8 mouse cellular contexts compared by ENCODE assay signal in genomic region chr2:167634338-167634770, GRCm38 (mm10). TPM values are rescaled to one million over a fixed set of nuclear protein-coding genes. Genes with fewer than 3 reads are reported as not detected.
DNase-seq lines count a peak whose midpoint lies in the region; ATAC-seq and TF ChIP-seq lines count a peak whose summit lies in the region.

No protein-coding gene starts in this region.

- peak overlapping the region; percentile 59 for H3K4me2 ChIP-seq in embryonic facial prominence, embryonic 13.5 days
- peak overlapping the region; percentile 56 for H3K4me2 ChIP-seq in limb, embryonic 12.5 days
- peak overlapping the region; percentile 58 for H3K4me2 ChIP-seq in midbrain, embryonic 15.5 days

- H3K27ac ChIP-seq in embryonic facial prominence, embryonic 13.5 days: peak overlapping the region; percentile 71
- peak overlapping the region; percentile 82 for H3K27ac ChIP-seq in kidney, adult 2 months (ENCODE audit: insufficient read depth, low read depth, low read length)
- H3K27ac ChIP-seq in limb, embryonic 12.5 days: peak overlapping the region; percentile 36
- H3K27ac ChIP-seq in midbrain, embryonic 15.5 days: peak overlapping the region; percentile 80
- peak overlapping the region; percentile 38; the same call in 1 of the 2 replicates for H3K27ac ChIP-seq in spleen, adult 2 months (ENCODE audit: insufficient read depth, low read length)

- peaks cover 36% of the 10 kb centered on the region for H3K4me1 ChIP-seq in embryonic facial prominence, embryonic 13.5 days
- peaks cover 23% of the 10 kb centered on the region for H3K4me1 ChIP-seq in kidney, adult 2 months (ENCODE audit: control insufficient read depth, insufficient read depth, low read length)
- peaks cover 32% of the 10 kb centered on the region for H3K4me1 ChIP-seq in limb, embryonic 12.5 days (replicated peaks)
- peaks cover 36% of the 10 kb centered on the region for H3K4me1 ChIP-seq in midbrain, embryonic 15.5 days
- peaks cover 20% of the 10 kb centered on the region; the same call in 1 of the 2 replicates for H3K4me1 ChIP-seq in spleen, adult 2 months (ENCODE audit: control insufficient read depth, insufficient read depth, insufficient read length)

- no peaks in the 10 kb centered on the region for H3K9me3 ChIP-seq in embryonic facial prominence, embryonic 13.5 days
- H3K9me3 ChIP-seq in limb, embryonic 12.5 days: no peaks in the 10 kb centered on the region
- H3K9me3 ChIP-seq in midbrain, embryonic 15.5 days: no peaks in the 10 kb centered on the region

- ATAC-seq in embryonic facial prominence, embryonic 13.5 days (ENCODE audit: insufficient number of reproducible peaks, insufficient read depth, low FRiP score, low TSS enrichment, low read depth): peak; percentile 49; the same call in 1 of the 2 replicates
- ATAC-seq in limb, embryonic 12.5 days (ENCODE audit: insufficient number of reproducible peaks, insufficient read depth, low FRiP score, low TSS enrichment, low read depth): peak; percentile 45; the same call in 1 of the 2 replicates
- peak; percentile 67 for ATAC-seq in midbrain, embryonic 15.5 days (replicated peaks)

- TF ChIP-seq CTCF in kidney, adult 2 months (conservative IDR thresholded peaks at IDR 0.05; ENCODE audit: insufficient read depth, insufficient read length, low read depth, low read length): no peak
- no peak for TF ChIP-seq CTCF in spleen, adult 2 months (IDR thresholded peaks at IDR 0.05; ENCODE audit: extremely low read depth, insufficient read depth, insufficient read length, insufficient replicate concordance)

- no peaks in the 10 kb centered on the region for H3K27me3 ChIP-seq in embryonic facial prominence, embryonic 13.5 days
- no peaks in the 10 kb centered on the region for H3K27me3 ChIP-seq in kidney, adult 2 months (replicated peaks; ENCODE audit: control insufficient read depth, insufficient read depth, low read length)
- no peaks in the 10 kb centered on the region for H3K27me3 ChIP-seq in limb, embryonic 12.5 days
- H3K27me3 ChIP-seq in midbrain, embryonic 15.5 days (replicated peaks): no peaks in the 10 kb centered on the region
- no peaks in the 10 kb centered on the region for H3K27me3 ChIP-seq in spleen, adult 2 months (ENCODE audit: control insufficient read depth, insufficient read depth, low read length)

- peak overlapping the region; percentile 35 for H3K4me3 ChIP-seq in embryonic facial prominence, embryonic 13.5 days
- H3K4me3 ChIP-seq in kidney, adult 2 months (ENCODE audit: insufficient read depth, low read depth, low read length): peak overlapping the region; percentile 34
- H3K4me3 ChIP-seq in limb, embryonic 12.5 days (replicated peaks): peak overlapping the region; percentile 34
- peak overlapping the region; percentile 27 for H3K4me3 ChIP-seq in midbrain, embryonic 15.5 days
- H3K4me3 ChIP-seq in spleen, adult 2 months (ENCODE audit: extremely low read depth, insufficient read depth, insufficient read length): peak overlapping the region; percentile 41; the same call in 1 of the 2 replicates

- no peak for TF ChIP-seq POLR2A in kidney, adult 2 months (IDR thresholded peaks at IDR 0.05; ENCODE audit: low read depth, low read length)
- no peak; the same call in 1 of the 2 replicates for TF ChIP-seq POLR2A in spleen, adult 2 months (IDR thresholded peaks at IDR 0.05; ENCODE audit: low read depth, low read length)

- WGBS in embryonic facial prominence, embryonic 13.5 days: 0% methylated on average over 15 of the region's 15 CpGs
- under 1% methylated on average over 15 of the region's 15 CpGs for WGBS in kidney, adult 2 months
- WGBS in limb, embryonic 12.5 days: under 1% methylated on average over 15 of the region's 15 CpGs
- 0% methylated on average over 15 of the region's 15 CpGs for WGBS in midbrain, embryonic 15.5 days
- WGBS in spleen, adult 2 months: under 1% methylated on average over 15 of the region's 15 CpGs

- no peaks in the 10 kb centered on the region for H3K36me3 ChIP-seq in embryonic facial prominence, embryonic 13.5 days
- no peaks in the 10 kb centered on the region for H3K36me3 ChIP-seq in kidney, adult 2 months (ENCODE audit: control insufficient read depth, insufficient read depth, low read length)
- peaks cover 2% of the 10 kb centered on the region for H3K36me3 ChIP-seq in limb, embryonic 12.5 days
- no peaks in the 10 kb centered on the region for H3K36me3 ChIP-seq in midbrain, embryonic 15.5 days (replicated peaks)
- H3K36me3 ChIP-seq in spleen, adult 2 months (ENCODE audit: control insufficient read depth, insufficient read depth, low read length): no peaks in the 10 kb centered on the region

- DNase-seq in 3134 (ENCODE audit: extremely low read depth, insufficient read length, low spot score): peak; percentile 95
- peak; percentile 95 to 96 for DNase-seq in adrenal gland, postnatal 36 days
- peak; percentile 97 to 98 for DNase-seq in heart, adult 18-20 months
- DNase-seq in kidney, adult 2 months: peak; percentile 98
- peak; percentile 95 to 100 for DNase-seq in spleen, adult 2 months (ENCODE audit: low read depth in 1 of 2, low spot score in 2 of 2)

- peak overlapping the region; percentile 62 for H3K9ac ChIP-seq in embryonic facial prominence, embryonic 13.5 days
- no peak overlapping the region for H3K9ac ChIP-seq in limb, embryonic 12.5 days (replicated peaks)
- peak overlapping the region; percentile 31 for H3K9ac ChIP-seq in midbrain, embryonic 15.5 days

RNA-seq across cellular contexts. Expression of gene Ube2v1, which starts 2.5 kb away (rescaled TPM):
- 100 to 1,000 TPM; 195 to 197 TPM for total RNA-seq in adrenal gland, postnatal 36 days (2021)
- polyA plus RNA-seq in embryonic facial prominence, embryonic 13.5 days (2015; fragmentation: Nextera tagmentation; extraction: Ambion mirVana): 243 and 262 TPM in 2 replicates
- 100 to 1,000 TPM; 119 to 126 TPM for total RNA-seq in heart, adult 18-20 months (2021)
- 108 and 114 TPM in 2 replicates for polyA plus RNA-seq in kidney, adult 2 months (2012; rRNA removed)
- polyA plus RNA-seq in limb, embryonic 12.5 days (2016; fragmentation: Nextera tagmentation; extraction: Ambion mirVana): 264 and 267 TPM in 2 replicates
- polyA plus RNA-seq in midbrain, embryonic 15.5 days (2015; fragmentation: Nextera tagmentation; extraction: Ambion mirVana): 327 TPM in 2 replicates
- polyA plus RNA-seq in spleen, adult 2 months (2012; rRNA removed): 85.2 and 102 TPM in 2 replicates

RNA-seq across cellular contexts. Expression of gene Gm20431, which starts 26.9 kb away (rescaled TPM):
- 10 to 100 TPM in 1 of 2 experiments, 1 to 10 TPM in 1; 8.9 to 25.9 TPM for total RNA-seq in adrenal gland, postnatal 36 days (2021)
- polyA plus RNA-seq in embryonic facial prominence, embryonic 13.5 days (2015; fragmentation: Nextera tagmentation; extraction: Ambion mirVana): 9.4 and 13.4 TPM in 2 replicates
- total RNA-seq in heart, adult 18-20 months (2021): 10 to 100 TPM in 1 of 2 experiments, 1 to 10 TPM in 1; 9.3 to 17.0 TPM
- 30.7 and 31.8 TPM in 2 replicates for polyA plus RNA-seq in kidney, adult 2 months (2012; rRNA removed)
- 7.5 and 11.9 TPM in 2 replicates for polyA plus RNA-seq in limb, embryonic 12.5 days (2016; fragmentation: Nextera tagmentation; extraction: Ambion mirVana)
- 10.5 and 10.7 TPM in 2 replicates for polyA plus RNA-seq in midbrain, embryonic 15.5 days (2015; fragmentation: Nextera tagmentation; extraction: Ambion mirVana)
- polyA plus RNA-seq in spleen, adult 2 months (2012; rRNA removed): 13.2 TPM in 1 of 2 replicates, not detected in the other

RNA-seq across cellular contexts. Expression of gene Cebpb, which starts 54.4 kb away (rescaled TPM):
- total RNA-seq in adrenal gland, postnatal 36 days (2021): 100 to 1,000 TPM; 357 to 631 TPM
- 2.3 and 10.1 TPM in 2 replicates for polyA plus RNA-seq in embryonic facial prominence, embryonic 13.5 days (2015; fragmentation: Nextera tagmentation; extraction: Ambion mirVana)
- total RNA-seq in heart, adult 18-20 months (2021): 100 to 1,000 TPM; 127 to 160 TPM
- 45.3 and 70.3 TPM in 2 replicates for polyA plus RNA-seq in kidney, adult 2 months (2012; rRNA removed)
- polyA plus RNA-seq in limb, embryonic 12.5 days (2016; fragmentation: Nextera tagmentation; extraction: Ambion mirVana): 3.7 and 4.0 TPM in 2 replicates
- 1.3 and 2.0 TPM in 2 replicates for polyA plus RNA-seq in midbrain, embryonic 15.5 days (2015; fragmentation: Nextera tagmentation; extraction: Ambion mirVana)
- polyA plus RNA-seq in spleen, adult 2 months (2012; rRNA removed): 68.5 and 161 TPM in 2 replicates

RNA-seq across cellular contexts. Expression of gene Tmem189, which starts 55.3 kb away (rescaled TPM):
- total RNA-seq in adrenal gland, postnatal 36 days (2021): 10 to 100 TPM; 27.2 to 34.3 TPM
- polyA plus RNA-seq in embryonic facial prominence, embryonic 13.5 days (2015; fragmentation: Nextera tagmentation; extraction: Ambion mirVana): 39.3 and 41.3 TPM in 2 replicates
- 10 to 100 TPM; 22.0 to 23.0 TPM for total RNA-seq in heart, adult 18-20 months (2021)
- 288 and 414 TPM in 2 replicates for polyA plus RNA-seq in kidney, adult 2 months (2012; rRNA removed)
- polyA plus RNA-seq in limb, embryonic 12.5 days (2016; fragmentation: Nextera tagmentation; extraction: Ambion mirVana): 39.3 and 40.8 TPM in 2 replicates
- 33.4 and 37.9 TPM in 2 replicates for polyA plus RNA-seq in midbrain, embryonic 15.5 days (2015; fragmentation: Nextera tagmentation; extraction: Ambion mirVana)
- 90.7 and 126 TPM in 2 replicates for polyA plus RNA-seq in spleen, adult 2 months (2012; rRNA removed)

Comparison
In these comparisons a context has a peak if more than half of its experiments do, and no peak if none do; other contexts are left out.
1. Peak in every context shown above with its lines: DNase-seq, ATAC-seq, H3K4me3 ChIP-seq and H3K27ac ChIP-seq.